Mouse (Mus musculus) hindbrain, embryonic 10.5 days (tissue): Measurements from ENCODE around the gene Abl2. TPM values are rescaled to one million over a fixed set of nuclear protein-coding genes. Genes with fewer than 3 reads are reported as not detected.
"Not testable (repeated sequence)": the region's sequence is repeated elsewhere in the genome, so short reads cannot be mapped to it uniquely, and the experiment has no call there.

Experiments
- DNase-seq: peaks from one replicate; pipeline ENCODE4 v3.0.0-alpha.2; 2017; ENCODE audit warnings: low spot score
- H3K27ac ChIP-seq: fragments of 300-500 bp; sonication (generic); 2 replicates; pipeline ENCODE4 v1.5.1; 2016; ENCODE audit warnings: mild to moderate bottlenecking, moderate library complexity
- H3K27me3 ChIP-seq: fragments of 300-500 bp; sonication (generic); 2 replicates; pipeline ENCODE4 v1.6.1; 2016; ENCODE audit warnings: mild to moderate bottlenecking; ENCODE audit not compliant: poor library complexity, insufficient read depth, severe bottlenecking
- H3K36me3 ChIP-seq: fragments of 300-500 bp; sonication (generic); 2 replicates; pipeline ENCODE4 v1.6.1; 2016; ENCODE audit warnings: mild to moderate bottlenecking, moderate library complexity
- H3K4me1 ChIP-seq: fragments of 300-500 bp; sonication (generic); replicated peaks from 2 replicates; pipeline ENCODE4 v1.6.1; 2016; ENCODE audit warnings: mild to moderate bottlenecking
- H3K4me3 ChIP-seq: fragments of 300-500 bp; sonication (generic); 2 replicates; pipeline ENCODE4 v1.5.1; 2016; ENCODE audit warnings: mild to moderate bottlenecking, moderate library complexity
- H3K9me3 ChIP-seq: fragments of 300-500 bp; sonication (generic); 2 replicates; pipeline ENCODE4 v1.6.1; 2016; ENCODE audit warnings: mild to moderate bottlenecking, moderate library complexity
- WGBS: fragments of 180-500 bp; shearing (Covaris S2); methylation state at CpG from one replicate; pipeline ENCODE4 v1.1.7; 2016; 5-methylcytosine and 5-hydroxymethylcytosine counted together
- polyA plus RNA-seq: library from polyadenylated mRNA; unstranded; fragments of >200 nt; fragmentation: Nextera tagmentation; extraction: Ambion mirVana; gene quantifications from 2 replicates; pipeline ENCODE4 v1.2.1, GENCODE M21; 2016

Gene Abl2
- 5.1 and 5.3 TPM in 2 replicates for polyA plus RNA-seq

DNA sequence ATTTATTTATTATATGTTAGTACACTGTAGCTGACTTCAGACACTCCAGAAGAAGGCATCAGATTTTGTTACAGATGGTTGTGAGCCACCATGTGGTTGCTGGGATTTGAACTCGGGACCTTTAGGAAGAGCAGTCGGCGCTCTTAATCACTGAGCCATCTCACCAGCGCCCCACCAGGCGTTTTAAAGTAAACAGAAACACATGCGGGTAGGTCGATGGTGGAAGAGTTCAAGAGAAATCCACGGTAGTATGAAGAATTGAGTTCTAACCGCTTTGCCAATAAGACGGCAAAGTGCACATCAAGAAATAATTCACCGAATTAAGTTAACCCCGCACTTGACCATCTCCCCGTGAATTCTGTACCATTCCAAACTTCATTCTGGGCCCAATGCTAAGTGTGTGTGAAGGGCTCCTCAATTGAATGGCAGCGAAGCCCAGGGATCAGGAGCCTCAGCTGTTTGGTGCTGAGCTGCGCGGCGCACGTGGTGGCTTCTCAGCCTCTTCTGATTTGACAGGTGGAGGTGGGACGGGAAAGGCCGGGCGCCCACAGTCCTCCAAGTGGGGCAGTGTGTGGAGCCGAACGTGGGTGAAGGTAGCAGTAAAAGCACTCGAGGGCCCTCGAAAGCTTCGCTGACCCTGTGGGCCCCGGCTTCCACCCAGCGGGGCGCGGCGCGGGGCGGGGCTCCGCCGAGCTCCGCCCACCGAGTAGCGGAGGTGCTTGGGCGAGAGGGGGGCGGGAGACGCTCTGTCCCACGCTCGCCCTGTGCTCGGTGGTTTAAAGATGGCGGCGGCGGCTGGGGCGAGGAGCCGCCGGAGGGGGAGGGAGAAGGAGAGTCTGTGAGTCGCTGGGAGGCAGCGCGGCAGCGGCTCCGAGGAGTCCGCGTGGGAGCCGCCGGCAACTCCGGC is at the start of gene Abl2:
Gene Abl2 (plus strand): TSS at position 763 of the 907 bp plus-strand sequence.
- Histone ChIP-seq H3K4me1 (peaks cover 23% of the 10 kb centered on the region), H3K27ac (peak within 1 kb of the TSS; percentile 98), H3K4me3 (peak within 1 kb of the TSS; percentile 78), H3K27me3 (peaks cover 3% of the 10 kb centered on the region; the same call in 1 of the 2 replicates), H3K9me3 (no peaks in the 10 kb centered on the region), H3K36me3 (no peaks in the 10 kb centered on the region)
- peak; percentile 90 for DNase-seq
- WGBS: 10% methylated on average over 60 of the region's 60 CpGs

DNA sequence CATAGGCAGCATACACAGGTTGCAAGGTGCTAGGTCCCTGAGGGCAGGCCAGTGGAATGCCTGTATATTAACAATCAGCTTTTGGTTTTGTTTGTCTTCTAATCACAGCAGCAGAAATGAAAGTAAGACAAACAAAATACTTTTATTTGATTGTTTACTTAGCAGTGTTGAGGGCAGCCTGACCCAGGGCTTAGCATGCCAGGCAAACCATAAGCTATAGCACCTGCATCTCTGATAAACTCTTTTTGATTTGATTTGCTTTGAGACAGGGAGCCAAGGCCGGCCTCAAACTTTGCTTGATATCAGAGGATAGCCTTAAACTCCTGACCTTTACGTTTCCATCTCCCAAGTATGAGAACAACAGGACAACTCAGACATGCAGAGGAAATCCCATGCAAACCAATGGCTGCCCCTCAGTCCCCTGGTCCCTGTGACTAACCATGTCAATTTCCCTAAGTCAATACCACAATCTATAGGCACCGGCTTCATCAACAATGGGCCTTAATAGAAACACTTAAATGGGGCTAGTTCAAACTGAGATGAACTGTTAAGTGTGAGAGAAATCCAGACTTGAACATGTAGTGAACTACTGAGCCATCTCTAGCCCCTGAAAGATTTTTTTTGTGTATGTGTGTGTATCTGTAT is 38.3 kb upstream of the Abl2 start:
- Histone ChIP-seq H3K4me3 (no peak overlapping the region), H3K27me3 (no peaks in the 10 kb centered on the region), H3K27ac (no peak overlapping the region), H3K4me1 (no peaks in the 10 kb centered on the region), H3K9me3 (no peaks in the 10 kb centered on the region), H3K36me3 (no peaks in the 10 kb centered on the region)
- 84% methylated on average over 3 of the region's 3 CpGs for WGBS
- no peak for DNase-seq

- Histone ChIP-seq H3K4me1 (no peaks in the 10 kb centered on the region), H3K27me3 (no peaks in the 10 kb centered on the region), H3K4me3 (no peak overlapping the region), H3K9me3 (no peaks in the 10 kb centered on the region), H3K36me3 (no peaks in the 10 kb centered on the region), H3K27ac (no peak overlapping the region)
- DNase-seq: no peak
- 66% methylated on average over 15 of the region's 15 CpGs for WGBS
Observed at GRCm38 (mm10) chr1:156521796-156522517, 36.6 kb upstream of the Abl2 start.

GRCm38 (mm10) chr1:156523842-156524241 is 34.7 kb upstream of the Abl2 start, which contains the start of gene Gm10031:
Gene Gm10031 (plus strand): TSS chr1:156524012.
- not testable (repeated sequence) for H3K27ac ChIP-seq, H3K4me1 ChIP-seq, H3K27me3 ChIP-seq, H3K9me3 ChIP-seq, H3K36me3 ChIP-seq, H3K4me3 ChIP-seq, DNase-seq
- 92% methylated on average over 22 of the region's 22 CpGs for WGBS

DNA sequence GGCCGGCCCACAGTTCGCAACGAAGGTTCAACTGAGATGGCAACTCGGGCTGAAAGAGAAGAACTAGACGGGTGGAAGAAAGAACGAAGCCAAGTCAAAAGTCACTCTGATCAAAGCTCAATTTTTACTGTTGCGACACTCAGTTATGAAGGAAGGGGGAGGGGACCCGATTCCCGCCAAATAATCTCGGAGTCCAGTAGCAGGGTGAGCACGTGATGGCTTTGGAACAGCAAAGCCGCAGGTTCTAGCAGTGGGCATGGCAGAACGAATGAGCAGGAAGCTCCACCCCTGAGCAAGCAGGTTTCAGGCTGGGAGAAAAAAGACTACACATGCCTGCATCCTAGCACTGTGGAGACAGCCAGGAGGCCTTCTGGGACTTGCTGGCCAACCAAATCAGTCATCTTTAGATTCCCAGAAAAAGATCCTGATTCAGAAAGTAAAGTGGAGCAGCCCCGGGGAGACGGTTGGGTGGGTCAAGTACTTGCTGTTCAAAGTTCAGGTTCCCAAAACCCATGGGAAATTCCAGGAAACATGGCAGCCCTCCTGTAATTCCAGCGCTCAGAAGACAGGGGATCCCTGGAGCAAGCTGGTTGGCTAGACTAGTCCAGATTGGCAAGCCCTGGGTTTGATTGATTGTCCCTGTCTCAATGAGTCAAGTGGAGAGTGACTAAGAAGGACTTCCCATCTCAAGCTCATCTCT is 26.0 kb upstream of the Abl2 start:
- not testable (repeated sequence) for H3K36me3 ChIP-seq, DNase-seq, H3K9me3 ChIP-seq, H3K4me1 ChIP-seq, H3K27me3 ChIP-seq, H3K27ac ChIP-seq, H3K4me3 ChIP-seq
- 90% methylated on average over 16 of the region's 16 CpGs for WGBS

DNA sequence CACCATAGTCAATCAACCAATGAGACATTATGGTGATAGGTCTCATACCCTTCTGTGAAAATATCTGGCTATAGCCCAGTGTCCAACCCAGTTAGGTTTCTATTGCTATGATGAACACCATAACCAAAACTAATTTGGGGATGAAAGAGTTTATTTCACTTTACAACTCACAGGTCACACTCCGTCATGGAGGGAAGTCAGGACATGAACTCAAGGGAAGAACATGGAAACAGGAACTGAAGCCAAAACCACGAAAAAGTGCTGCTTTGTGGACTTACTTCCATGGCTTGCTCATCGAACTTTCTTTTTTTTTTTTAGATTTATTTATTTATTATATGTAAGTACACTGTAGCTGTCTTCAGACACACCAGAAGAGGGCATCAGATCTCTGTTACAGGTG is 25.1 kb upstream of the Abl2 start:
- H3K4me1 ChIP-seq: no peaks in the 10 kb centered on the region
- H3K36me3 ChIP-seq: no peaks in the 10 kb centered on the region
- DNase-seq: no peak
- no peaks in the 10 kb centered on the region for H3K27me3 ChIP-seq
- H3K9me3 ChIP-seq: no peaks in the 10 kb centered on the region
- H3K27ac ChIP-seq: no peak overlapping the region
- no peak overlapping the region for H3K4me3 ChIP-seq
- 89% methylated on average over 3 of the region's 3 CpGs for WGBS

- WGBS: 86% methylated on average over 4 of the region's 4 CpGs
- no peak for DNase-seq
- Histone ChIP-seq H3K4me1 (no peaks in the 10 kb centered on the region), H3K27me3 (no peaks in the 10 kb centered on the region), H3K27ac (no peak overlapping the region), H3K4me3 (no peak overlapping the region), H3K36me3 (no peaks in the 10 kb centered on the region), H3K9me3 (no peaks in the 10 kb centered on the region)
Observed at GRCm38 (mm10) chr1:156533911-156534310, 24.7 kb upstream of the Abl2 start.

- Histone ChIP-seq H3K36me3 (no peaks in the 10 kb centered on the region), H3K27me3 (no peaks in the 10 kb centered on the region), H3K4me3 (no peak overlapping the region), H3K9me3 (no peaks in the 10 kb centered on the region), H3K27ac (no peak overlapping the region), H3K4me1 (no peaks in the 10 kb centered on the region)
- DNase-seq: no peak
- WGBS: 83% methylated on average over 2 of the region's 2 CpGs
Observed at GRCm38 (mm10) chr1:156537031-156537430, 21.6 kb upstream of the Abl2 start.

DNA sequence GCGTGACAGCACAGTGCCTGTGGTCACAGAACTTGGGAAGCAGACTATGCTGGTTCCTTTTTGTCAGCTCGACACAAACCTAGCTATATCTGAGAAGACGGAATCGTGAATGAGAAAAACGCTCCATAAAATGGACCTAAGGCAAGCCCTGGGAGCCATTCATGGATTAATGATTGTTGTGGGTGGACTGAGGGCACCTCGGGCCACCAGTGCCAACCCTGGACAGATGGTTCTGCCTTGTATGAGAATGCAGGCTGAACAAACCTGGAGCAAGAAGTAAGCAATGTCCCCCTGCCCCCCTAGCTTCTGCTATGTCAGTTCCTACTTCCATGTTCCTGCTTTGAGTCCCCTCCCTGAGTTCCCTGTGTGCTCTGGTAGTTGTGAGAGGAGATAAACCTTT is 20.9 kb upstream of the Abl2 start:
- 92% methylated on average over 6 of the region's 6 CpGs for WGBS
- no peaks in the 10 kb centered on the region for H3K4me1 ChIP-seq
- no peaks in the 10 kb centered on the region for H3K27me3 ChIP-seq
- H3K36me3 ChIP-seq: no peaks in the 10 kb centered on the region
- DNase-seq: no peak
- H3K9me3 ChIP-seq: no peaks in the 10 kb centered on the region
- no peak overlapping the region for H3K4me3 ChIP-seq
- H3K27ac ChIP-seq: no peak overlapping the region

GRCm38 (mm10) chr1:156538382-156538781 is 20.2 kb upstream of the Abl2 start:
- Histone ChIP-seq H3K36me3 (no peaks in the 10 kb centered on the region), H3K4me1 (no peaks in the 10 kb centered on the region), H3K9me3 (no peaks in the 10 kb centered on the region), H3K27me3 (no peaks in the 10 kb centered on the region), H3K4me3 (no peak overlapping the region), H3K27ac (no peak overlapping the region)
- no peak for DNase-seq
- 80% methylated on average over 3 of the region's 3 CpGs for WGBS

DNA sequence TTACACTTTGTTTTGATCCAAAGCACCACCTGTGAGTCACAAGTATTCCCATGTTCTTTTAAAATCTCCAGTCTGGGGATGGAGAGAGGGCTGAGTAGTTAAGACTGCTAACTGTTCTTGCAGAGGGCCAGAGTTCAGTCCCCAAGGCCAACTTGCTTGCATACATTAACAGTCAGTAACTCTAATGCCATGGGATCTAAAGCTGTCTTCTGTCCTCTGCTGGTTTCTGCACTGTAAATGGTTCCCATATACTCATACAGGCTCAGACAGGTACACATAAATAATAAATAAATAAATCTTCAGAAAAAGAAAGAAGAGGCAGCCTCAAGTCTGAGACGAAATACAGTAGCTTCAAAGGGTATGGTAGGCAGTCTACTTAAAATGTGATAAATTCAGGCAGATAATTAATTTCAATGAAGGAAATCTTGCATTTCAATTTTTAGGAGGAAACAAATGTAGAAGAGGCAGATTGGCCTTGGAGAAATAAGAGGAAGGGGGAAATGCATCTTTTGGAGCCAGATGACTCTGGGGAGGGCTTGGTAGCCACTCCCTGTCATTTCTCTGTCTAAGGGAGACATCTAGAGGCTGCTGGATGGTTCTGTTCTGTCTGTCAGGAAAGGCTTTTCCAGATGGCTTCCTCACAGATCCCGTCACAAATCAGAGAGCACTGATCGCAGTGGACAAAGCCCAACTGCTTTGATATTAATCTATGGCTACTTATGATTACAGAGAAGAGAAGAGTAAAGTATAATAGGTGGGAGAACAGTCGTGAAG is 18.6 kb upstream of the Abl2 start:
- Histone ChIP-seq H3K36me3 (no peaks in the 10 kb centered on the region), H3K4me1 (peaks cover 5% of the 10 kb centered on the region), H3K9me3 (no peaks in the 10 kb centered on the region), H3K27me3 (no peaks in the 10 kb centered on the region), H3K4me3 (no peak overlapping the region), H3K27ac (no peak overlapping the region)
- no peak for DNase-seq
- 51% methylated on average over 4 of the region's 4 CpGs for WGBS

GRCm38 (mm10) chr1:156543999-156544398 is 14.6 kb upstream of the Abl2 start:
- Histone ChIP-seq H3K36me3 (no peaks in the 10 kb centered on the region), H3K4me1 (peaks cover 5% of the 10 kb centered on the region), H3K9me3 (no peaks in the 10 kb centered on the region), H3K4me3 (no peak overlapping the region), H3K27me3 (no peaks in the 10 kb centered on the region), H3K27ac (no peak overlapping the region)
- no peak for DNase-seq
- WGBS: 42% methylated on average over 12 of the region's 12 CpGs
